Mouse (Mus musculus) stomach, embryonic 16.5 days (tissue): ENCODE data around the gene Fcmr. TPM values are rescaled to one million over a fixed set of nuclear protein-coding genes. Genes with fewer than 3 reads are reported as not detected.

ENCODE experiments used
- ATAC-seq: fragments of 200-750 bp; cut with Nextera tagmentation; 2 replicates; pipeline ENCODE4 v1.8.0; 2017; ENCODE audit warnings: moderate number of reproducible peaks, moderate TSS enrichment; ENCODE audit not compliant: insufficient read depth, low FRiP score
- H3K27ac ChIP-seq: fragments of 300-500 bp; sonication (generic); 2 replicates; pipeline ENCODE4 v1.5.1; 2014; ENCODE audit warnings: low read length
- H3K27me3 ChIP-seq: fragments of 300-500 bp; sonication (generic); 2 replicates; pipeline ENCODE4 v1.6.1; 2014; ENCODE audit warnings: low read length, control low read depth, mixed read lengths; ENCODE audit not compliant: control insufficient read depth, insufficient read depth
- H3K36me3 ChIP-seq: fragments of 300-500 bp; sonication (generic); 2 replicates; pipeline ENCODE4 v1.6.1; 2014; ENCODE audit warnings: low read length; ENCODE audit not compliant: control insufficient read depth, insufficient read depth
- H3K4me1 ChIP-seq: fragments of 300-500 bp; sonication (generic); 2 replicates; pipeline ENCODE4 v1.6.1; 2014; ENCODE audit warnings: low read length, control low read depth, mixed read lengths; ENCODE audit not compliant: control insufficient read depth, insufficient read depth
- H3K4me2 ChIP-seq: fragments of 300-500 bp; sonication (generic); 2 replicates; pipeline ENCODE4 v1.6.1; 2014; ENCODE audit warnings: low read depth, low read length, mixed read lengths
- H3K4me3 ChIP-seq: fragments of 300-500 bp; sonication (generic); replicated peaks from 2 replicates; pipeline ENCODE4 v1.5.1; 2014; ENCODE audit warnings: mild to moderate bottlenecking, low read length
- H3K9ac ChIP-seq: fragments of 300-500 bp; sonication (generic); 2 replicates; pipeline ENCODE4 v1.6.1; 2014; ENCODE audit warnings: low read length
- H3K9me3 ChIP-seq: fragments of 300-500 bp; sonication (generic); replicated peaks from 2 replicates; pipeline ENCODE4 v1.6.1; 2016; ENCODE audit warnings: low read length, control low read depth; ENCODE audit not compliant: control insufficient read depth
- WGBS: fragments of 180-500 bp; shearing (Covaris S2); extraction: QIAGEN DNeasy Blood & Tissue Kit; methylation state at CpG from one replicate; pipeline ENCODE4 v1.1.7; 2014; 5-methylcytosine and 5-hydroxymethylcytosine counted together
- polyA plus RNA-seq: library from polyadenylated mRNA; unstranded; fragments of >200 nt; fragmentation: Nextera tagmentation; extraction: Ambion mirVana; gene quantifications from 2 replicates; pipeline ENCODE4 v1.2.1, GENCODE M21; 2015

The Fcmr gene
- polyA plus RNA-seq, 1 experiment from 2014 or later, result 0.40 TPM

- H3K36me3 ChIP-seq, result no peaks in the 10 kb centered on the region
- H3K27ac ChIP-seq, result no peak overlapping the region
- no peak for ATAC-seq
- no peaks in the 10 kb centered on the region for H3K9me3 ChIP-seq
- H3K4me2 ChIP-seq, result no peak overlapping the region
- H3K4me3 ChIP-seq, result no peak overlapping the region
- WGBS, result 70% methylated on average over 9 of the region's 9 CpGs
- H3K9ac ChIP-seq, result no peak overlapping the region
- no peaks in the 10 kb centered on the region for H3K4me1 ChIP-seq
- no peaks in the 10 kb centered on the region for H3K27me3 ChIP-seq
Observed at GRCm38 (mm10) chr1:130854819-130855218, 10.7 kb upstream of the Fcmr start.

- no peak overlapping the region for H3K27ac ChIP-seq
- no peak overlapping the region for H3K4me2 ChIP-seq
- no peak overlapping the region for H3K4me3 ChIP-seq
- ATAC-seq, result no peak
- H3K9ac ChIP-seq, result no peak overlapping the region
- H3K4me1 ChIP-seq, result no peaks in the 10 kb centered on the region
- no peaks in the 10 kb centered on the region for H3K9me3 ChIP-seq
- H3K27me3 ChIP-seq, result no peaks in the 10 kb centered on the region
- H3K36me3 ChIP-seq, result no peaks in the 10 kb centered on the region
- 73% methylated on average over 2 of the region's 2 CpGs for WGBS
Observed at GRCm38 (mm10) chr1:130855723-130856122, 9.7 kb upstream of the Fcmr start.

- no peaks in the 10 kb centered on the region for H3K4me1 ChIP-seq
- H3K4me3 ChIP-seq, result no peak overlapping the region
- no peaks in the 10 kb centered on the region for H3K27me3 ChIP-seq
- ATAC-seq, result no peak
- H3K9me3 ChIP-seq, result no peaks in the 10 kb centered on the region
- 53% methylated on average over 4 of the region's 4 CpGs for WGBS
- H3K27ac ChIP-seq, result no peak overlapping the region
- H3K4me2 ChIP-seq, result no peak overlapping the region
- H3K9ac ChIP-seq, result no peak overlapping the region
- H3K36me3 ChIP-seq, result no peaks in the 10 kb centered on the region
Observed at GRCm38 (mm10) chr1:130857456-130857855, 8.0 kb upstream of the Fcmr start.

GRCm38 (mm10) chr1:130864238-130864637 is 1.2 kb upstream of the Fcmr start:
- no peak for ATAC-seq
- no peak overlapping the region for H3K4me3 ChIP-seq

GRCm38 (mm10) chr1:130864741-130865140 is 728 bp upstream of the Fcmr start:
- Histone ChIP-seq H3K9ac (no peak overlapping the region), H3K4me2 (no peak overlapping the region), H3K4me1 (no peaks in the 10 kb centered on the region), H3K9me3 (no peaks in the 10 kb centered on the region), H3K27ac (no peak overlapping the region), H3K27me3 (no peaks in the 10 kb centered on the region), H3K4me3 (no peak overlapping the region), H3K36me3 (no peaks in the 10 kb centered on the region)
- 89% methylated on average over 5 of the region's 5 CpGs for WGBS
- ATAC-seq, result no peak

More at GRCm38 (mm10) chr1:130864238-130864637, 1.2 kb upstream of the Fcmr start:
- H3K27me3 ChIP-seq, result no peaks in the 10 kb centered on the region
- H3K36me3 ChIP-seq, result no peaks in the 10 kb centered on the region
- H3K4me2 ChIP-seq, result no peak overlapping the region
- no peak overlapping the region for H3K9ac ChIP-seq
- no peak overlapping the region for H3K27ac ChIP-seq
- 72% methylated on average over 4 of the region's 4 CpGs for WGBS
- H3K4me1 ChIP-seq, result no peaks in the 10 kb centered on the region
- no peaks in the 10 kb centered on the region for H3K9me3 ChIP-seq

- H3K4me1 ChIP-seq, result no peaks in the 10 kb centered on the region
- no peaks in the 10 kb centered on the region for H3K36me3 ChIP-seq
- no peak overlapping the region for H3K4me2 ChIP-seq
- 0 out of 2 replicates have a peak, but pooled peaks cover 6% of the 10 kb centered on the region for H3K27me3 ChIP-seq
- no peak overlapping the region for H3K9ac ChIP-seq
- no peaks in the 10 kb centered on the region for H3K9me3 ChIP-seq
- ATAC-seq, result no peak
- no peak overlapping the region for H3K27ac ChIP-seq
- no peak overlapping the region for H3K4me3 ChIP-seq
- WGBS, result 79% methylated on average over 2 of the region's 2 CpGs
Observed at GRCm38 (mm10) chr1:130872912-130873311, 7.4 kb downstream of the Fcmr start.

GRCm38 (mm10) chr1:130875139-130875538 is 9.7 kb downstream of the Fcmr start:
- WGBS, result 32% methylated on average over 3 of the region's 3 CpGs
- ATAC-seq, result no peak

GRCm38 (mm10) chr1:130875910-130876309 is 10.4 kb downstream of the Fcmr start:
- no peak overlapping the region for H3K4me3 ChIP-seq
- no peak for ATAC-seq
- WGBS, result 71% methylated on average over 3 of the region's 3 CpGs
- H3K9me3 ChIP-seq, result no peaks in the 10 kb centered on the region
- no peaks in the 10 kb centered on the region for H3K36me3 ChIP-seq
- H3K4me2 ChIP-seq, result no peak overlapping the region
- H3K9ac ChIP-seq, result no peak overlapping the region
- H3K27me3 ChIP-seq, result peaks cover 11% of the 10 kb centered on the region; the same call in 1 of the 2 replicates
- H3K4me1 ChIP-seq, result no peaks in the 10 kb centered on the region
- no peak overlapping the region for H3K27ac ChIP-seq

More at GRCm38 (mm10) chr1:130875139-130875538, 9.7 kb downstream of the Fcmr start:
- H3K4me2 ChIP-seq, result no peak overlapping the region
- H3K36me3 ChIP-seq, result no peaks in the 10 kb centered on the region
- no peaks in the 10 kb centered on the region for H3K9me3 ChIP-seq
- peaks cover 11% of the 10 kb centered on the region; the same call in 1 of the 2 replicates for H3K27me3 ChIP-seq
- H3K9ac ChIP-seq, result no peak overlapping the region
- H3K4me3 ChIP-seq, result no peak overlapping the region
- H3K4me1 ChIP-seq, result no peaks in the 10 kb centered on the region
- no peak overlapping the region for H3K27ac ChIP-seq

- peaks cover 11% of the 10 kb centered on the region; the same call in 1 of the 2 replicates for H3K27me3 ChIP-seq
- H3K9me3 ChIP-seq, result no peaks in the 10 kb centered on the region
- no peak overlapping the region for H3K4me2 ChIP-seq
- 18% methylated on average over 3 of the region's 3 CpGs for WGBS
- H3K27ac ChIP-seq, result no peak overlapping the region
- no peak overlapping the region for H3K4me3 ChIP-seq
- ATAC-seq, result no peak
- H3K4me1 ChIP-seq, result no peaks in the 10 kb centered on the region
- no peaks in the 10 kb centered on the region for H3K36me3 ChIP-seq
- H3K9ac ChIP-seq, result no peak overlapping the region
Observed at GRCm38 (mm10) chr1:130876931-130877509, 11.6 kb downstream of the Fcmr start.
